ENCODE assay signal across 18 mouse cellular contexts in the genomic region with DNA sequence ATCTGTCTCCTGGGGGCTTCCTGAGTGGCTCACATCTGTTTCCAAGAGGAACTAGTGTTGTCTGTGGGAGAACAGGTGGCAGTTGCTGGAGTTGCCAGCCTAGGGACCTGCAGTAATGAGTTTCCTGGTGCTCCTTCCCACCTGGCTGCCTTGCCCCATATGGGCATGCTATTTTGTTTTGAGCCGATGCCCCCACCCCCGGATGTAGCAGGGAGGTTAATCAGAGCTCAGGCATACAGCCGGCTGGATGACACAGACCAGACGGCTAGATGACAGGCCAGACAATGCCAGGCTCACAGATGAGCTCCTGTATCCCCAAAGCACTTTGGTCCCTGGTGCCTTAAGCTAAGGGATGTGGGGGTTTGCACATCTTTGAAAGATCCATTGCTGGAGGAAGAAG. TPM values are rescaled to one million over a fixed set of nuclear protein-coding genes. Genes with fewer than 3 reads are reported as not detected.
DNase-seq lines count a peak whose midpoint lies in the region; ATAC-seq and TF ChIP-seq lines count a peak whose summit lies in the region.
"Had no signal": no experiment of that assay in that cellular context is flagged by ENCODE, and none has a peak within 500 bp of the region (broad histone marks: within the 10 kb centered on the region; RNA-seq: fewer than 3 reads in every experiment).

No protein-coding gene starts in this region.

- no peak overlapping the region for H3K4me2 ChIP-seq in embryonic facial prominence, embryonic 14.5 days (ENCODE audit: low read depth, low read length)
- H3K4me2 ChIP-seq in kidney, embryonic 15.5 days, result no peak overlapping the region
- H3K4me2 ChIP-seq: embryonic facial prominence, embryonic 13.5 days; hindbrain, embryonic 15.5 days; intestine, embryonic 15.5 days; limb, embryonic 12.5 days; liver, embryonic 12.5 days had no signal

- no peaks in the 10 kb centered on the region for H3K36me3 ChIP-seq in embryonic facial prominence, embryonic 14.5 days (ENCODE audit: control insufficient read depth, insufficient read depth, low read length)
- no peaks in the 10 kb centered on the region for H3K36me3 ChIP-seq in embryonic facial prominence, embryonic 10.5 days (replicated peaks)
- H3K36me3 ChIP-seq in kidney, embryonic 15.5 days, result no peaks in the 10 kb centered on the region
- H3K36me3 ChIP-seq: embryonic facial prominence, embryonic 13.5 days; hindbrain, embryonic 15.5 days; intestine, embryonic 15.5 days; limb, embryonic 12.5 days; liver, embryonic 12.5 days; midbrain, embryonic 10.5 days had no signal

- WGBS in embryonic facial prominence, embryonic 14.5 days, result 26% methylated on average over 4 of the region's 4 CpGs
- WGBS in embryonic facial prominence, embryonic 10.5 days, result 60% methylated on average over 4 of the region's 4 CpGs
- WGBS in kidney, embryonic 15.5 days, result 46% methylated on average over 4 of the region's 4 CpGs
- 9% methylated on average over 4 of the region's 4 CpGs for WGBS in cerebellum, adult 2 months

- TF ChIP-seq CTCF in cerebellum, adult 2 months (IDR thresholded peaks at IDR 0.05; ENCODE audit: borderline replicate concordance, insufficient read depth, low read depth, low read length), result no peak

- H3K4me1 ChIP-seq in embryonic facial prominence, embryonic 14.5 days (ENCODE audit: control insufficient read depth, insufficient read depth, low read length), result peaks cover 13% of the 10 kb centered on the region; the same call in 1 of the 2 replicates
- peaks cover 49% of the 10 kb centered on the region for H3K4me1 ChIP-seq in embryonic facial prominence, embryonic 10.5 days
- peaks cover 35% of the 10 kb centered on the region for H3K4me1 ChIP-seq in kidney, embryonic 15.5 days
- H3K4me1 ChIP-seq in cerebellum, adult 2 months (ENCODE audit: control insufficient read depth, insufficient read depth, low read length), result peaks cover 62% of the 10 kb centered on the region

- TF ChIP-seq POLR2A in cerebellum, adult 2 months (IDR thresholded peaks at IDR 0.05; ENCODE audit: borderline replicate concordance, insufficient read depth, low read length), result no peak

- H3K4me3 ChIP-seq in embryonic facial prominence, embryonic 14.5 days (ENCODE audit: low read depth, low read length), result no peak overlapping the region
- H3K4me3 ChIP-seq in embryonic facial prominence, embryonic 10.5 days, result no peak overlapping the region
- no peak overlapping the region for H3K4me3 ChIP-seq in kidney, embryonic 15.5 days (replicated peaks)
- H3K4me3 ChIP-seq in cerebellum, adult 2 months (replicated peaks; ENCODE audit: insufficient read depth, low read depth, low read length), result no peak overlapping the region
- H3K4me3 ChIP-seq: embryonic facial prominence, embryonic 13.5 days; gastrocnemius, adult 2 months; hindbrain, embryonic 15.5 days; intestine, embryonic 15.5 days; limb, embryonic 12.5 days; liver, embryonic 12.5 days; midbrain, embryonic 10.5 days had no signal

- no peak for DNase-seq in embryonic facial prominence, embryonic 14.5 days (ENCODE audit: low spot score)
- DNase-seq in embryonic facial prominence, embryonic 10.5 days (ENCODE audit: low spot score), result no peak
- no peak for DNase-seq in kidney, adult 18-20 months
- peak; percentile 55 to 72 for DNase-seq in cerebellum, adult 2 months
- no peak for DNase-seq in spleen, adult 12 weeks (ENCODE audit: low spot score)
- DNase-seq: gastrocnemius, adult 2 months; heart, postnatal 36 days; lung, adult 2 months; right cerebral cortex, postnatal 25 days; thymus, adult 2 months had no signal

- peaks cover 23% of the 10 kb centered on the region for H3K27me3 ChIP-seq in embryonic facial prominence, embryonic 14.5 days (replicated peaks; ENCODE audit: control insufficient read depth, insufficient read depth, low read length)
- peaks cover 49% of the 10 kb centered on the region for H3K27me3 ChIP-seq in embryonic facial prominence, embryonic 10.5 days (replicated peaks; ENCODE audit: low read depth, poor library complexity, severe bottlenecking)
- peaks cover 29% of the 10 kb centered on the region for H3K27me3 ChIP-seq in kidney, embryonic 15.5 days
- H3K27me3 ChIP-seq in cerebellum, adult 2 months (ENCODE audit: control insufficient read depth, insufficient read depth, low read length), result no peaks in the 10 kb centered on the region

- H3K27ac ChIP-seq in embryonic facial prominence, embryonic 14.5 days (replicated peaks; ENCODE audit: low read depth, low read length), result no peak overlapping the region
- no peak overlapping the region for H3K27ac ChIP-seq in embryonic facial prominence, embryonic 10.5 days (replicated peaks)
- H3K27ac ChIP-seq in kidney, embryonic 15.5 days, result peak overlapping the region; percentile 27; the same call in 1 of the 2 replicates
- peak overlapping the region; percentile 80 for H3K27ac ChIP-seq in cerebellum, adult 2 months (ENCODE audit: insufficient read depth, low read length)
- H3K27ac ChIP-seq: embryonic facial prominence, embryonic 13.5 days; gastrocnemius, adult 2 months; hindbrain, embryonic 15.5 days; intestine, embryonic 15.5 days; limb, embryonic 12.5 days; liver, embryonic 12.5 days; midbrain, embryonic 10.5 days had no signal

- H3K9me3 ChIP-seq in embryonic facial prominence, embryonic 14.5 days (ENCODE audit: control insufficient read depth, low read length), result peaks cover 7% of the 10 kb centered on the region
- peaks cover 8% of the 10 kb centered on the region; the same call in 1 of the 2 replicates for H3K9me3 ChIP-seq in embryonic facial prominence, embryonic 10.5 days
- H3K9me3 ChIP-seq in kidney, embryonic 15.5 days (replicated peaks), result peaks cover 10% of the 10 kb centered on the region
- H3K9me3 ChIP-seq: embryonic facial prominence, embryonic 13.5 days; hindbrain, embryonic 15.5 days; intestine, embryonic 15.5 days; midbrain, embryonic 10.5 days had no signal

- no peak overlapping the region for H3K9ac ChIP-seq in embryonic facial prominence, embryonic 14.5 days (ENCODE audit: low read depth, low read length)
- no peak overlapping the region for H3K9ac ChIP-seq in kidney, embryonic 15.5 days
- H3K9ac ChIP-seq: embryonic facial prominence, embryonic 13.5 days; hindbrain, embryonic 15.5 days; intestine, embryonic 15.5 days; limb, embryonic 12.5 days; liver, embryonic 12.5 days had no signal

- 0 out of 2 replicates have a peak, but pooled peaks have one; percentile 11 for ATAC-seq in embryonic facial prominence, embryonic 14.5 days (ENCODE audit: low read depth)
- ATAC-seq in kidney, embryonic 15.5 days (replicated peaks; ENCODE audit: low FRiP score), result no peak
- no peak for ATAC-seq in erythroid progenitor cell, adult 5-6 weeks (replicated peaks; ENCODE audit: low FRiP score, poor library complexity, severe bottlenecking)
- ATAC-seq: intestine, embryonic 15.5 days; liver, embryonic 12.5 days had no signal

RNA-seq across cellular contexts. Expression of a gene that starts 5.8 kb away (rescaled TPM):
- polyA plus RNA-seq in embryonic facial prominence, embryonic 14.5 days (2014; fragmentation: Nextera tagmentation; extraction: Ambion mirVana), result 10.4 and 12.1 TPM in 2 replicates
- polyA plus RNA-seq in embryonic facial prominence, embryonic 10.5 days (2016; fragmentation: Nextera tagmentation; extraction: Ambion mirVana), result 0.20 and 1.6 TPM in 2 replicates
- 17.1 and 18.6 TPM in 2 replicates for polyA plus RNA-seq in kidney, embryonic 15.5 days (2015; fragmentation: Nextera tagmentation; extraction: Ambion mirVana)
- 95.4 and 102 TPM in 2 replicates for polyA plus RNA-seq in cerebellum, adult 2 months (2012; rRNA removed)
- total RNA-seq in erythroid progenitor cell, adult 5-6 weeks (2015; ENCODE audit: low replicate concordance), result not detected in 2 replicates
- total RNA-seq in erythroid progenitor cell, adult 5-6 weeks (2017; ENCODE audit: low replicate concordance), result 0.64 TPM in 1 of 2 replicates, not detected in the other

RNA-seq across cellular contexts. Expression of a gene that starts 56.8 kb away (rescaled TPM):
- 43.6 and 50.9 TPM in 2 replicates for polyA plus RNA-seq in embryonic facial prominence, embryonic 14.5 days (2014; fragmentation: Nextera tagmentation; extraction: Ambion mirVana)
- polyA plus RNA-seq in embryonic facial prominence, embryonic 10.5 days (2016; fragmentation: Nextera tagmentation; extraction: Ambion mirVana), result 99.0 and 102 TPM in 2 replicates
- 75.7 and 78.9 TPM in 2 replicates for polyA plus RNA-seq in kidney, embryonic 15.5 days (2015; fragmentation: Nextera tagmentation; extraction: Ambion mirVana)
- 114 and 124 TPM in 2 replicates for polyA plus RNA-seq in cerebellum, adult 2 months (2012; rRNA removed)
- 6.3 TPM in 1 of 2 replicates, not detected in the other for total RNA-seq in erythroid progenitor cell, adult 5-6 weeks (2015; ENCODE audit: low replicate concordance)
- total RNA-seq in erythroid progenitor cell, adult 5-6 weeks (2017; ENCODE audit: low replicate concordance), result 1.0 and 21.4 TPM in 2 replicates

Comparison
In these comparisons a context has a peak if more than half of its experiments do, and no peak if none do; other contexts are left out.
1. DNase-seq: peak in cerebellum, adult 2 months (2 of 2); none in embryonic facial prominence, embryonic 14.5 days (single experiment), embryonic facial prominence, embryonic 10.5 days (single experiment), kidney, adult 18-20 months (single experiment) and spleen, adult 12 weeks (single experiment).
2. H3K27ac ChIP-seq: peak in kidney, embryonic 15.5 days (single experiment) and cerebellum, adult 2 months (single experiment); none in embryonic facial prominence, embryonic 14.5 days (single experiment) and embryonic facial prominence, embryonic 10.5 days (single experiment).